Mouse (Mus musculus): ENCODE results near the gene Ddx25. TPM values are rescaled to one million over a fixed set of nuclear protein-coding genes. Genes with fewer than 3 reads are reported as not detected.

Gene Ddx25
- polyA plus RNA-seq, 1 experiment, result 0.05 TPM

DNA sequence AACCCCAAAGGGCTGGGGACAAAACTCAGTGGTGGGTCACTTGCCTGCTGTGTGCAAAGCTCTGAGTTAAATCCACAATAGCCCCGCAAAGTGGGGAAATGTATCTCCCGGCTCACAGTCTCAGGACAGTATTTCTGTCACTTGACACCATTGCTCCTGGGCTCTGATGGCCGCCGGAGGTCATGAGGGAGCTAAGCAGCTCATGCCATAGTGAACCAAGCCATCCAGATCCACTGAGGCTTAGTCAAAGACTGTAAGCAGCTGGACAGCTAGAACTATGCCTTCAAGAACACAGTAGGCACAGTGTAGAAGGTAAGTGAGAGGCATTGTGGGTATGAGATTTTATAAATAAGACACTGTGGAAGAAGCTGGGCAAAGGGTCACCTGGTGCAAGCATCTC, 63.4 kb downstream of the Ddx25 start:
- H3K4me1 ChIP-seq (ENCODE audit: control insufficient read depth, insufficient read depth, low read length), result no peaks in the 10 kb centered on the region
- H3K27ac ChIP-seq (ENCODE audit: insufficient read depth, low read depth, low read length), result no peak overlapping the region
- H3K4me3 ChIP-seq (ENCODE audit: insufficient read depth, low read depth, low read length), result no peak overlapping the region
- TF ChIP-seq POLR2A (IDR thresholded peaks at IDR 0.05; ENCODE audit: low read depth, low read length) (no peak), CTCF (conservative IDR thresholded peaks at IDR 0.05; ENCODE audit: insufficient read depth, insufficient read length, low read depth, low read length) (no peak)
- WGBS, result 52% methylated on average over 4 of the region's 4 CpGs
- no peaks in the 10 kb centered on the region for H3K36me3 ChIP-seq (ENCODE audit: control insufficient read depth, insufficient read depth, low read length)
- DNase-seq, result peak; percentile 9
- no peaks in the 10 kb centered on the region for H3K27me3 ChIP-seq (replicated peaks; ENCODE audit: control insufficient read depth, insufficient read depth, low read length)

DNA sequence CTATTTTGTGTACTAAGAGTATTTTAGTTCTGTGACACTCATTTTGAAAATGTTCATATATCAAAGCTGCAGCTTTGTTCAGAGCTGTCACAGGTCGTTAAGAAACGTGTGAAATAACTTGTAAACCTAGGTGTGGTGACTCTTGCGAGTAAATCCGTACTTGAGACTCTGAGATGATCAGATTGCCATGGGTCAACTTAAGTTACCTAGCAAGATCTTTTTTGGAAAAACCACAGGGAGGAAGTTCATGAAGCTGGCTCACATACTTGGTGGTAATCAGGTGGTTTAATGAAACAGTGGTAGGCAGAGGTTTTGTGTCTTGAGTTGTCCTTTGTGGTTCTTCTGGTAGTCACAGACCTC, 64.6 kb downstream of the Ddx25 start:
- no peaks in the 10 kb centered on the region for H3K36me3 ChIP-seq (ENCODE audit: control insufficient read depth, insufficient read depth, low read length)
- WGBS, result 26% methylated on average over 4 of the region's 4 CpGs
- H3K27me3 ChIP-seq (replicated peaks; ENCODE audit: control insufficient read depth, insufficient read depth, low read length), result no peaks in the 10 kb centered on the region
- no peak overlapping the region for H3K4me3 ChIP-seq (ENCODE audit: insufficient read depth, low read depth, low read length)
- no peak for TF ChIP-seq POLR2A (IDR thresholded peaks at IDR 0.05; ENCODE audit: low read depth, low read length)
- no peak for TF ChIP-seq CTCF (conservative IDR thresholded peaks at IDR 0.05; ENCODE audit: insufficient read depth, insufficient read length, low read depth, low read length)
- no peaks in the 10 kb centered on the region for H3K4me1 ChIP-seq (ENCODE audit: control insufficient read depth, insufficient read depth, low read length)
- no peak for DNase-seq
- H3K27ac ChIP-seq (ENCODE audit: insufficient read depth, low read depth, low read length), result no peak overlapping the region

GRCm38 (mm10) chr9:35493033-35493732, 65.1 kb downstream of the Ddx25 start:
- H3K4me1 ChIP-seq (ENCODE audit: control insufficient read depth, insufficient read depth, low read length), result no peaks in the 10 kb centered on the region
- H3K27me3 ChIP-seq (replicated peaks; ENCODE audit: control insufficient read depth, insufficient read depth, low read length), result no peaks in the 10 kb centered on the region
- WGBS, result 65% methylated on average over 7 of the region's 7 CpGs
- H3K36me3 ChIP-seq (ENCODE audit: control insufficient read depth, insufficient read depth, low read length), result no peaks in the 10 kb centered on the region
- no peak overlapping the region for H3K4me3 ChIP-seq (ENCODE audit: insufficient read depth, low read depth, low read length)
- peak; percentile 57 for DNase-seq
- TF ChIP-seq CTCF (conservative IDR thresholded peaks at IDR 0.05; ENCODE audit: insufficient read depth, insufficient read length, low read depth, low read length), result no peak
- no peak for TF ChIP-seq POLR2A (IDR thresholded peaks at IDR 0.05; ENCODE audit: low read depth, low read length)
- H3K27ac ChIP-seq (ENCODE audit: insufficient read depth, low read depth, low read length), result no peak overlapping the region

DNA sequence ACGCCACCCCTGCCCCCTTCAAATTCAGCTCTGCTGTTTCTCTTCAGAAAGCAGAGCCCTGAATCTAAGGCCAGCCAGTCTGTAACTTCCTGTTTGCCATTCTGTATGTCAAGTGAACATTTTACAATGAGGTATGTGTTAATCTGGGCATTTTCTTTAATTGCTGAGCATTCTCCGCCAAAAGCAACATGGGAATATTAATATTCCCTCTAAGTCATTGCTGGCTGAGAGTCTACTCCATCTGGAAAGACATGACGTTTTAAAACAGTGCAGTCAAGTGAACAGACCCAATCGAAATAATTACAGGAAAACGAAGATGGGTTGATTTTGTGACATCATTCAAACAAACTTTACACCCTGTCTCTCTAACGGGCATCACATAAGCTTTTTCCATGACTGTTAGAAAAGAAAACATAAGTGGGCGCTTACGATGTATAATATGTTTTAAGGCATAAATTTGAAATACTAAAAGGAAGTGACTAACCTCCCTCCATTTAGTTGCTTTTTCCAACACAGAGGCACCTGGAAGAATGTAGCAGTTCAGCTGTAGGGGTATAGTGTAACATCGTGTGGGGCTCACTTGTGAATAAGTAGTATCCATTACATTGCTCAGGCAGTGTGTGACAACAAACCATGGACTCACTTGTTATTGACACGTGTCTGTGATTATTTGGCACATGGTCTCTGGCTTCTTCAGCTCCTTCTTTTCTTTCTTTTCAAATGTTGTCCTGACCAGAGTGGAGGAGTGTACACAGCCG, 67.0 kb downstream of the Ddx25 start:
- H3K4me3 ChIP-seq (ENCODE audit: insufficient read depth, low read depth, low read length), result no peak overlapping the region
- no peak for DNase-seq
- TF ChIP-seq CTCF (conservative IDR thresholded peaks at IDR 0.05; ENCODE audit: insufficient read depth, insufficient read length, low read depth, low read length) (no peak), POLR2A (IDR thresholded peaks at IDR 0.05; ENCODE audit: low read depth, low read length) (no peak)
- WGBS, result 75% methylated on average over 11 of the region's 11 CpGs
- no peak overlapping the region for H3K27ac ChIP-seq (ENCODE audit: insufficient read depth, low read depth, low read length)
- H3K36me3 ChIP-seq (ENCODE audit: control insufficient read depth, insufficient read depth, low read length), result no peaks in the 10 kb centered on the region
- H3K4me1 ChIP-seq (ENCODE audit: control insufficient read depth, insufficient read depth, low read length), result no peaks in the 10 kb centered on the region
- H3K27me3 ChIP-seq (replicated peaks; ENCODE audit: control insufficient read depth, insufficient read depth, low read length), result no peaks in the 10 kb centered on the region

DNA sequence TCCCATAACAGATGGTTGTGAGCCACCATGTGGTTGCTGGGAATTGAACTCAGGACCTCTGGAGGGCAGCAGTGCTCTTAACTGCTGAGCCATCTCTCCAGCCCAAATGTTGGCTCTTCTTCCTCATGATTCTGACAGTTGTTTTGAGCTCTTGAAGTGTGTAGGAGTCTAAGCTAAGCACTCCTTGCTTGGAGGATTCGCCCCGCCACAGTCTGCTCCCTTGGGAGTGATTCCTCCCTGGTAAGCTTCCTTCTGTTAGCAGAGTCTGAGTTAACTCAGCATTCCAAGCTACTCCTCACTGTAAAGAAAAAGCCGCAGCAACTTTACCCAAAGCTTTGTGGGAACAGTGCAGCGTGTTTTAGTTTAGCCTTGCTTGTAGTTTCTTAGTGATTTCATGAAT, 69.8 kb downstream of the Ddx25 start:
- 90% methylated on average over 4 of the region's 4 CpGs for WGBS
- H3K27me3 ChIP-seq (replicated peaks; ENCODE audit: control insufficient read depth, insufficient read depth, low read length), result no peaks in the 10 kb centered on the region
- no peak overlapping the region for H3K4me3 ChIP-seq (ENCODE audit: insufficient read depth, low read depth, low read length)
- no peaks in the 10 kb centered on the region for H3K36me3 ChIP-seq (ENCODE audit: control insufficient read depth, insufficient read depth, low read length)
- TF ChIP-seq CTCF (conservative IDR thresholded peaks at IDR 0.05; ENCODE audit: insufficient read depth, insufficient read length, low read depth, low read length), result no peak
- TF ChIP-seq POLR2A (IDR thresholded peaks at IDR 0.05; ENCODE audit: low read depth, low read length), result no peak
- no peak for DNase-seq
- no peak overlapping the region for H3K27ac ChIP-seq (ENCODE audit: insufficient read depth, low read depth, low read length)
- H3K4me1 ChIP-seq (ENCODE audit: control insufficient read depth, insufficient read depth, low read length), result no peaks in the 10 kb centered on the region

Other genes starting within 250 kb of the Ddx25 start
- gene Cdon, start 137.4 kb downstream of the Ddx25 start, polyA plus RNA-seq (2012; rRNA removed), result 3.7 and 4.0 TPM in 2 replicates
- not detected in 2 replicates for gene Gm1113, start 40.3 kb downstream of the Ddx25 start, polyA plus RNA-seq (2012; rRNA removed)
- gene Pus3, start 67 bp upstream of the Ddx25 start, polyA plus RNA-seq (2012; rRNA removed), result 2.1 and 2.8 TPM in 2 replicates
- gene Pate2, start 11.8 kb upstream of the Ddx25 start, polyA plus RNA-seq (2012; rRNA removed), result 0.05 TPM in 1 of 2 replicates, not detected in the other
- gene Hyls1, start 11.9 kb upstream of the Ddx25 start, polyA plus RNA-seq (2012; rRNA removed), result 0.81 and 0.87 TPM in 2 replicates
- not detected in 2 replicates for gene Pate4, start 53.4 kb upstream of the Ddx25 start, polyA plus RNA-seq (2012; rRNA removed)
- gene Pate3, start 89.7 kb upstream of the Ddx25 start, polyA plus RNA-seq (2012; rRNA removed), result not detected in 2 replicates
- gene Pate1, start 128.9 kb upstream of the Ddx25 start, polyA plus RNA-seq (2012; rRNA removed), result not detected in 2 replicates
- gene Gm17677, start 182.5 kb upstream of the Ddx25 start, polyA plus RNA-seq (2012; rRNA removed), result not detected in 2 replicates
- gene Gm17727, start 219.6 kb upstream of the Ddx25 start, polyA plus RNA-seq (2012; rRNA removed), result not detected in 2 replicates
- gene Gm27235, start 231.6 kb upstream of the Ddx25 start, polyA plus RNA-seq (2012; rRNA removed), result not detected in 2 replicates
- gene D730048I06Rik, start 231.6 kb upstream of the Ddx25 start, polyA plus RNA-seq (2012; rRNA removed), result not detected in 2 replicates